Mouse (Mus musculus): ENCODE measurements around the gene Zfp64. TPM values are rescaled to one million over a fixed set of nuclear protein-coding genes. Genes with fewer than 3 reads are reported as not detected.

Gene Zfp64
- polyA plus RNA-seq, 1 experiment = 21.3 TPM

DNA sequence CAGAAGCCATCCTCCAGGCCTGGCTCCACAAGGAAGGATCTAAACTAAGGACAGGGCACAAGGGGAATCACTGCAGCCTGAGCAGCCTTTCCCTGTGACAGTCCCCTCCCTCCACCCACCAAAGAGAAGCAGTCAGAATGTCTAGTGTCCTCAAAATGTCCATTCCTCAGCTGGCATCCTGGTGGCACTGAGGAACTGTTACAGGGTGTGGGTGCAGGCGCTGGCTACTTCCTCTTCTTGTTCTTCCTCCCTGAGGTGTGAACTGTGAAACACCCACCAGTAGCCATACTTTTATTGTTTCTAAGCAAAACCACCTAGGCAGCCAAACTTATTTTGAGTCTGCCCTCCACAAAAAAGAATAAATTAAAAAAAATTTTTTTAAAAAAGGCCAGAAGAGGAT lies 72.4 kb downstream of the Zfp64 start:
- WGBS = 31% methylated on average over 1 of the region's 1 CpGs
- Histone ChIP-seq H3K27ac (ENCODE audit: insufficient read depth, low read length) (no peak overlapping the region), H3K36me3 (ENCODE audit: control insufficient read depth, insufficient read depth, low read length) (no peaks in the 10 kb centered on the region), H3K27me3 (ENCODE audit: control insufficient read depth, insufficient read depth, low read length) (no peaks in the 10 kb centered on the region), H3K4me1 (ENCODE audit: control insufficient read depth, insufficient read depth, insufficient read length) (0 out of 2 replicates have a peak, but pooled peaks cover 3% of the 10 kb centered on the region), H3K4me3 (ENCODE audit: extremely low read depth, insufficient read depth, insufficient read length) (no peak overlapping the region)
- TF ChIP-seq CTCF (IDR thresholded peaks at IDR 0.05; ENCODE audit: extremely low read depth, insufficient read depth, insufficient read length, insufficient replicate concordance) (no peak), POLR2A (IDR thresholded peaks at IDR 0.05; ENCODE audit: low read depth, low read length) (no peak)
- no peak for DNase-seq (ENCODE audit: low read depth in 1 of 2, low spot score in 2 of 2)

DNA sequence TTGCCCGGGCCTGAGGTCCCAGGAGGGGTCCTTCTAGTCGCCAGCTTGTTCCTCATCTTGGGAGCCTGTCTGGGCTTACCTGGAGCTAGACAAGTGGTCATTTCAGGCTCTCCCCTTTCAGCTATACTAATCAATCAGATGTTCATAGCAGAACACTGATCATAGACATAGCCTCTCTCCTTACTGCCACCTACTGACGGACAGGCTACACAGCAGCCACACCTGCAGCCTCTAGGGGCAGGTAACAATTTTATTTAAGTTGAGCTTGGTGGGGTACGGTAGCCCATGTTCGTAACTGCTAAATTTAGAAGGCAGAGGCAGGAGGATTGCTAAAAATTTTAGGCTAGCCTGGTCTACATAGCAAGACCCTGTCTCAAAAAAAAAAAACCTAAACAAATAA lies 73.5 kb downstream of the Zfp64 start:
- DNase-seq (ENCODE audit: low read depth in 1 of 2, low spot score in 2 of 2) = no peak

DNA sequence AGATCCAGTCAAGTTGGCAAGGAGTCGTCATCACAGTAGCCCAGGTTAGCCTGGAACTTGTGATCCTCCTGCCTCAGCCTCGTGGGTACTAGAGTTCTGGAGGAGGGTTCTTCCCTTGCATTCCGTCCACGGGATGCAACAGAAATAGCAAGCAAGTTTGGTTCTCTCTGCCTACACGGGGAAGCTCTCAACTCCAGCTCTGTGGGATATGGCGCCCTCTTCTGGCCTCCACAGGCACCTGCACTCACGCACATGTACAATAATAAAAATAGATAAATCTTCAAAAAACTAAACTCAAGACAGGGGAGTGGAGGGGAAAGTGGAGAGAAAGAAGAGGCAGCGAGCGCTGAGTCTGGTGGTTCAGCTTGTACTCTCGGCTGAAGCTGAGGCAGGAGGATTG lies 75.8 kb downstream of the Zfp64 start:
- WGBS = 88% methylated on average over 10 of the region's 10 CpGs
- no peak for DNase-seq (ENCODE audit: low read depth in 1 of 2, low spot score in 2 of 2)
- no peak for TF ChIP-seq CTCF (IDR thresholded peaks at IDR 0.05; ENCODE audit: extremely low read depth, insufficient read depth, insufficient read length, insufficient replicate concordance)
- TF ChIP-seq POLR2A (IDR thresholded peaks at IDR 0.05; ENCODE audit: low read depth, low read length) = no peak
- no peak overlapping the region for H3K27ac ChIP-seq (ENCODE audit: insufficient read depth, low read length)
- H3K4me1 ChIP-seq (ENCODE audit: control insufficient read depth, insufficient read depth, insufficient read length) = 0 out of 2 replicates have a peak, but pooled peaks cover 3% of the 10 kb centered on the region
- H3K36me3 ChIP-seq (ENCODE audit: control insufficient read depth, insufficient read depth, low read length) = no peaks in the 10 kb centered on the region
- H3K4me3 ChIP-seq (ENCODE audit: extremely low read depth, insufficient read depth, insufficient read length) = no peak overlapping the region
- no peaks in the 10 kb centered on the region for H3K27me3 ChIP-seq (ENCODE audit: control insufficient read depth, insufficient read depth, low read length)

More for the DNA sequence above, 73.5 kb downstream of the Zfp64 start:
- H3K27ac ChIP-seq (ENCODE audit: insufficient read depth, low read length) = no peak overlapping the region
- no peak overlapping the region for H3K4me3 ChIP-seq (ENCODE audit: extremely low read depth, insufficient read depth, insufficient read length)
- 0 out of 2 replicates have a peak, but pooled peaks cover 3% of the 10 kb centered on the region for H3K4me1 ChIP-seq (ENCODE audit: control insufficient read depth, insufficient read depth, insufficient read length)
- TF ChIP-seq POLR2A (IDR thresholded peaks at IDR 0.05; ENCODE audit: low read depth, low read length) (no peak), CTCF (IDR thresholded peaks at IDR 0.05; ENCODE audit: extremely low read depth, insufficient read depth, insufficient read length, insufficient replicate concordance) (peak; percentile 33; the same call in 1 of the 2 replicates)
- WGBS = 57% methylated on average over 5 of the region's 5 CpGs
- H3K27me3 ChIP-seq (ENCODE audit: control insufficient read depth, insufficient read depth, low read length) = no peaks in the 10 kb centered on the region
- H3K36me3 ChIP-seq (ENCODE audit: control insufficient read depth, insufficient read depth, low read length) = no peaks in the 10 kb centered on the region

DNA sequence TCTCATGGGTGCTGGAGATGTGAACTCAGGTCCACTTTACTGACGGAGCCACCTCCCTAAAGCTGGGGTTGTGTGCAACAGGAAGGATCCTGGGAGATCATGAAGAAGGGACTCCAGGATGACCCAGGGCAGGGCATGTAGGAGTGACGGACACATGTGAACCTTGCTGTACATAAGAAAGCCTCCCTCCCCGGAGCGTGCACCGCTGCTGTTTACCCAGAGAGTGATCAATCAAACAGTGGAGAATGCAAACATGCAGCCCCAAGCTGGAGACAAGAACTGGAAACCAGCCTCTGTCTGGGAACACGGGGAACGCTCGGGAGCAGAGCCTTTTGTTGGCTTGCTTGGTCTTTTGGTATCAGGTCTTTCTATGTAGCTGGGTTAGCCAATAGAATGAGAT lies 76.7 kb downstream of the Zfp64 start:
- 94% methylated on average over 8 of the region's 8 CpGs for WGBS
- Histone ChIP-seq H3K27ac (ENCODE audit: insufficient read depth, low read length) (no peak overlapping the region), H3K4me3 (ENCODE audit: extremely low read depth, insufficient read depth, insufficient read length) (no peak overlapping the region), H3K36me3 (ENCODE audit: control insufficient read depth, insufficient read depth, low read length) (no peaks in the 10 kb centered on the region), H3K27me3 (ENCODE audit: control insufficient read depth, insufficient read depth, low read length) (no peaks in the 10 kb centered on the region), H3K4me1 (ENCODE audit: control insufficient read depth, insufficient read depth, insufficient read length) (0 out of 2 replicates have a peak, but pooled peaks cover 3% of the 10 kb centered on the region)
- TF ChIP-seq POLR2A (IDR thresholded peaks at IDR 0.05; ENCODE audit: low read depth, low read length) = no peak
- no peak for DNase-seq (ENCODE audit: low read depth in 1 of 2, low spot score in 2 of 2)

DNA sequence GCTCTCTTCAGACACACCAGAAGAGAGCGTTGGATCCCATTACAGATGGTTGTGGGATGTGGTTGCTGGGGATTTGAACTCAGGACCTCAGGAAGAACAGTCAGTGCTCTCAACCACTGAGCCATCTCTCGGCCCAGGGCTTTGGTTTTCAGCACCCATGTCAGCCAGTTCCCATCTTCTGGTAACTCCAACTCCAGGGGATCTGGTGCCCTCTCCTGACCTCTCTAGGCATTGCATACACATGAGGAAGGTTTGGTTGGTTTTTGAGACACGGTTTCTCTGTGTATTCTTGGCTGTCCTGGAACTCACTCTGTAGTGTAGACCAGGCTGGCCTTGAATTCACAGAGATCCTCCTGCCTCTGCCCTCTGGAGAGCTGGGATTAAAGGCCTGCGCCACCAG lies 77.2 kb downstream of the Zfp64 start:
- H3K4me3 ChIP-seq (ENCODE audit: extremely low read depth, insufficient read depth, insufficient read length) = no peak overlapping the region
- H3K4me1 ChIP-seq (ENCODE audit: control insufficient read depth, insufficient read depth, insufficient read length) = 0 out of 2 replicates have a peak, but pooled peaks cover 3% of the 10 kb centered on the region
- no peak overlapping the region for H3K27ac ChIP-seq (ENCODE audit: insufficient read depth, low read length)
- no peaks in the 10 kb centered on the region for H3K36me3 ChIP-seq (ENCODE audit: control insufficient read depth, insufficient read depth, low read length)
- H3K27me3 ChIP-seq (ENCODE audit: control insufficient read depth, insufficient read depth, low read length) = no peaks in the 10 kb centered on the region
- TF ChIP-seq POLR2A (IDR thresholded peaks at IDR 0.05; ENCODE audit: low read depth, low read length) (no peak), CTCF (IDR thresholded peaks at IDR 0.05; ENCODE audit: extremely low read depth, insufficient read depth, insufficient read length, insufficient replicate concordance) (no peak)
- WGBS = 82% methylated on average over 4 of the region's 4 CpGs
- DNase-seq (ENCODE audit: low read depth in 1 of 2, low spot score in 2 of 2) = no peak

DNA sequence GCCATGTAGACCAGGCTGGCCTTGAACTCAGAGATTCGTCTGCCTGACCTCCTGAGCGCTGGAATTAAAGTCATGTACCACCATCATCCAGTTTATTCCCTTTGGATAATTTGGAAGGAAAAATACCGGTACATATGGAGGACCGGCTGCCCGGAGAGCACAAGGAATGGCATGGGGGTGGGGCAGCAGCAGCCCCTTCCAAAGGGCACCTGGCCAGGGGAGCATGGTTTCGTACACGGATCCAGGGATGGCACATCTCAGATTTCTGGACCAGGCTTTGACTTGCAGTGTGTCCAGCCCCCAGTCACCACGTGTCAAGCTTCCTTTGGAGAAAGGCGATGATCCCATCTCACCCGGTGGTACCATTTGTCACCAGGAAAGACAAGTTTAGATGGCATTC lies 78.8 kb downstream of the Zfp64 start:
- DNase-seq (ENCODE audit: low read depth in 1 of 2, low spot score in 2 of 2) = no peak
- H3K27ac ChIP-seq (ENCODE audit: insufficient read depth, low read length) = no peak overlapping the region
- 93% methylated on average over 10 of the region's 10 CpGs for WGBS
- H3K27me3 ChIP-seq (ENCODE audit: control insufficient read depth, insufficient read depth, low read length) = no peaks in the 10 kb centered on the region
- no peaks in the 10 kb centered on the region for H3K4me1 ChIP-seq (ENCODE audit: control insufficient read depth, insufficient read depth, insufficient read length)
- H3K4me3 ChIP-seq (ENCODE audit: extremely low read depth, insufficient read depth, insufficient read length) = no peak overlapping the region
- no peak for TF ChIP-seq POLR2A (IDR thresholded peaks at IDR 0.05; ENCODE audit: low read depth, low read length)
- TF ChIP-seq CTCF (IDR thresholded peaks at IDR 0.05; ENCODE audit: extremely low read depth, insufficient read depth, insufficient read length, insufficient replicate concordance) = no peak
- H3K36me3 ChIP-seq (ENCODE audit: control insufficient read depth, insufficient read depth, low read length) = no peaks in the 10 kb centered on the region

DNA sequence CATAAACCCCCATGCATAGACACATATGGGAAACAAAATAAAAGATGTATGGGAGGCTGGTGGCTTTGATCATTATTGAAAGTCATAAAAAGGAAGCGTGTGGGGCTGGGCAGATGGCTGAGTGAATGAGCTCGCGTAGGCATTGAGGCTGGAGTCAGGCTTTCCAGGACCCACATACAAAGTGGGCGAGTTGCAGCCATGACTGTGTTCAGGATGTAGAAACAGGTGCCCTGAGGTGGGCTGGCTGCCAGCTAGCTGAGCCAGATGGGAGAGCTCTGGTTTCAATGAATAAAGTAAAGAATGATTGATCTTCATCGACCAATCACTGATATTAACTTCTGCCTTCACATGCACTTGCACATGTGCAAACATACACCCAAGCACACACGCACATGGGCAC lies 80.9 kb downstream of the Zfp64 start:
- no peaks in the 10 kb centered on the region for H3K36me3 ChIP-seq (ENCODE audit: control insufficient read depth, insufficient read depth, low read length)
- TF ChIP-seq CTCF (IDR thresholded peaks at IDR 0.05; ENCODE audit: extremely low read depth, insufficient read depth, insufficient read length, insufficient replicate concordance) (no peak), POLR2A (IDR thresholded peaks at IDR 0.05; ENCODE audit: low read depth, low read length) (no peak)
- no peak overlapping the region for H3K4me3 ChIP-seq (ENCODE audit: extremely low read depth, insufficient read depth, insufficient read length)
- no peak for DNase-seq (ENCODE audit: low read depth in 1 of 2, low spot score in 2 of 2)
- H3K27me3 ChIP-seq (ENCODE audit: control insufficient read depth, insufficient read depth, low read length) = no peaks in the 10 kb centered on the region
- no peaks in the 10 kb centered on the region for H3K4me1 ChIP-seq (ENCODE audit: control insufficient read depth, insufficient read depth, insufficient read length)
- 91% methylated on average over 6 of the region's 6 CpGs for WGBS
- no peak overlapping the region for H3K27ac ChIP-seq (ENCODE audit: insufficient read depth, low read length)

Measured in spleen, adult 2 months (tissue).